Mouse (Mus musculus): ENCODE data around the gene Ripk1.

DNA sequence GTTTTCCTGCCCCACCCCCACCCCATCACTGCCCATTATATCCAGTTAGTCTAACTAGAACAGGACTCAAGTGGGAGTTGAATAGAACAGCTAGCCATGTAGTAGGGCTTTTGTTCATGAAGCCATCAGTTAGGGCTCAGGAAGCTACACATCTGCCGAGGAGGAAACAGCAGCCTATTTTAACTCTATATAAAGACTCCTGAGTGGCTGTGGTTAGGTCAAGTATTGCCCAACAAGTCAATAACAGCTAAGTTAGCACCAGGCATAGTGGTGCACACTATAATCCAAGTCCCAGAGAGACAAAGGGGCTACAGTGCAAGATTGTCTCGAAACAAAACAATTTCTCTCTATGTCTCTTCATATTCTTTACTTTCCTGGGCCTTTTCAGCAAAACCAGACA is 29.9 kb downstream of the Ripk1 start:
- TF ChIP-seq CTCF (IDR thresholded peaks at IDR 0.05; ENCODE audit: low read depth, low read length) (no peak), POLR2A (IDR thresholded peaks at IDR 0.05; ENCODE audit: insufficient read depth, low read length) (no peak), EP300 (IDR thresholded peaks at IDR 0.05; ENCODE audit: insufficient read depth, low read depth, low read length) (no peak)

Data from ES-Bruce4 (cell line).